Mouse (Mus musculus): ENCODE data around the gene Magi2.

GRCm38 (mm10) chr5:20226471-20227210 lies 999.8 kb downstream of the Magi2 start:
- TF ChIP-seq CTCF (IDR thresholded peaks at IDR 0.05) (no peak), EP300 (IDR thresholded peaks at IDR 0.05) (no peak)

Data from lung, postnatal 0 days (tissue).